Mouse (Mus musculus) urinary bladder, postnatal 4 days (tissue): Measurements from ENCODE around the gene 2310022A10Rik.

Experiments used
- DNase-seq, 2 experiments: peaks; one replicate each; pipeline ENCODE4 v3.0.0; 2021 to 2022; ENCODE audit warnings: low spot score in 2 of 2

Gene 2310022A10Rik

DNA sequence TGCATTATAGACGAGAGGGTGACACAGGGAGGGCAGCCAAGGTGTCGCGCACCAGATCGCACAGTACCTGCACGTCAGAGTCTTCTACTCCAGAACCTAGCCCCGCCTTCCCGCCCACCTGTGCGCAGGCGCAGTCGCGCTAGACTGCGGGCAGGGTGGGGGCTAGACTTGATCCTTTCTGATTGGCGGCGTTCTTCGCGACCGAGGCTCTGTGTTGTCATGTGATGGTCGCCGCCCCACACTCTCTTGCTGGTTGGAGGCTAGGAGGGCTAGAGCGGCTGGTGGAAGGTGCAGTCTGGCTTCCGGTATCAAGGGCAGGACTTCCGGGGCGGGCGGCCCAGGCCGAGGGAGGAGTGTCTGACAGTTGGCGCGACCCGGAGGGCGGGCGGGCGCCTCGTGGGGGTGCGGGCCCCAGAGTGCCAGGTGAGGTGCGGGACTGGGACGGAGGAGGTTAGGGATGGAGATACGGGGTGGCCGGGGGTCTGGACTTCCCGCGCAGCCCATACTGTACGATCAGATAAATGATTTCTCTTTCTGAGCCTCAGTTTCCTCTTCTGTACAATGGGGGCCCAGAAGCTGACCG is at the start of gene 2310022A10Rik, which contains the start of gene Pld3:
TSS of gene 2310022A10Rik (plus strand) at position 303 of the 583 bp plus-strand sequence.
TSS of gene Pld3 (minus strand) at position 288 of the 583 bp plus-strand sequence.
- DNase-seq: peak; percentile 94 to 95

DNA sequence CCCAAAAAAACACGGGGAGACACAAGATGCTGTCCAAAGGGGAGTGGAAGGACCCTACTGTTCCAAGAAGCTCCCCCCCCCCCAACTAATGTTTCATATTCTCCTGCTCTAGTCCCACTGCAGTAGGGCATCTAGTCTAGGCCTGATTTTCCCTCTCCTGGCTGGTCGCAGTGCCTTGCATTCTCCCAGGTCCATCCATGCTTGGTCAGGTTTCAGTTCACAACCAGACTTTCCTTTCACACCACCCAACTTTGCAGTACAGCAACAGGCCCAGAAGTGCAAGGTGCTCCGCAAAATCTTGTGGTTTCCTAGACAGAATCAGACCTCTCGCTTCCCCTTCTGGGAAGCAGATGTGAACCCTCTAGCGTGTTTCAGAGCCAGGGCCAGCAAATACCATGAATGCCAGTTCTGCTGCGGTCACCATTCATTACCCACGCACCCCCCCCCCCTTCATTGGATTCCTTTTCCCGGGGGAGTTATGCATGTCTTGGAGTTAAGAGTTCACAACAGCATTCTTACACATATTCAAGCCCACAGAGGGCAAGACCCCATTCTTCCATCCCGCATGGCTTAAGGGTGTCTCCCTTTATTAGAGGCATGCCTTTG is 46.2 kb upstream of the 2310022A10Rik start:
- DNase-seq: no peak

- peak; percentile 99 to 100 for DNase-seq
Measured at GRCm38 (mm10) chr7:27507711-27508647, 45.1 kb upstream of the 2310022A10Rik start.

DNA sequence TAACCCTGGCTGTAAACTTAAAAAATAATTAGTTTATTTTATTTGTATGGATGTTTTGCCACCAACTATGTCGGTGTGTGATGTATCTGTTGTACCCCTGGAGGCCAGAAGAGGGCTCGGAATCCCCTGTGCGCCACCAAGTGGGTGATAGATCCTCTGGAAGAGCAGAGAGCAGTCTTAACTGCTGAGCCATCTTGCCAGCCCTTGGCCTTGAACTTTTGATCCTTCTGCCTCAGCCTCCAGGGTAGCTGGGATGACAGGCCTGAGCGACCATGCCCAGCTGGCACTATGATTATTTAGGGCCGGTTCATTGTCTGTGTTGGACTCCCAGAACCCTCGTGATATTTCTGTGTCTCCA is 44.4 kb upstream of the 2310022A10Rik start:
- peak in 1 of 2 experiments; percentile 59 for DNase-seq

GRCm38 (mm10) chr7:27510809-27511208 is 42.2 kb upstream of the 2310022A10Rik start:
- DNase-seq: no peak

DNA sequence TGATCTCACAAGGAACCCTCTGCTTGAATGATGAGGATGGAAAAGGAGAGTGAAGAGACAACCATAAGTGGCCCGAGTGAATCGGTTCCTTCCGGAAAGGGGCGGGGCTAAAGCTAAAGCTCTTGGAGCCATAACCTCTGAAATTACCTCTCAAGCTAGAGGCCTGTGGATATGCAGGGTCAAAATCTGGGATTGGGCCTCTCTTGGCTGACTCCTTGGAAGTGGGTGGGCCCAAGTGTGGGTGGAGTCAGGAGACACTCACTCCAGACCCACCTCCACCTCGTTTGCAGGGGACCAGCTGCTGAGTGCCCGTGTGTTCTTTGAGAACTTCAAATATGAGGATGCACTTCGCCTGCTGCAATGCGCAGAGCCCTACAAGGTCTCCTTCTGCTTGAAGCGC is 38.1 kb upstream of the 2310022A10Rik start:
- no peak for DNase-seq

DNA sequence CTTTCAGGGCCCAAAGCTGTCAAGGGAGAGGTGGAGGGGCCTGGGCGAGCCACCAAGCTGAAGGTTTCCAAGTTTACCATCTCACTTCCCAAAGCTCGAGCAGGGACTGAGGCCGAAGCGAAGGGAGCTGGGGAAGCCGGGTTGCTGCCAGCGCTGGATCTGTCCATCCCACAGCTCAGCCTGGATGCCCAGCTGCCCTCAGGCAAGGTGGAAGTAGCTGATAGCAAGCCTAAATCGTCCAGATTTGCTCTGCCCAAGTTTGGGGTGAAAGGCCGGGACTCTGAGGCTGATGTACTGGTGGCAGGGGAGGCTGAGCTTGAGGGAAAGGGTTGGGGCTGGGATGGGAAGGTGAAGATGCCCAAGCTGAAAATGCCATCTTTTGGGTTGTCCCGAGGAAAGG is 34.7 kb upstream of the 2310022A10Rik start:
- DNase-seq: no peak

DNA sequence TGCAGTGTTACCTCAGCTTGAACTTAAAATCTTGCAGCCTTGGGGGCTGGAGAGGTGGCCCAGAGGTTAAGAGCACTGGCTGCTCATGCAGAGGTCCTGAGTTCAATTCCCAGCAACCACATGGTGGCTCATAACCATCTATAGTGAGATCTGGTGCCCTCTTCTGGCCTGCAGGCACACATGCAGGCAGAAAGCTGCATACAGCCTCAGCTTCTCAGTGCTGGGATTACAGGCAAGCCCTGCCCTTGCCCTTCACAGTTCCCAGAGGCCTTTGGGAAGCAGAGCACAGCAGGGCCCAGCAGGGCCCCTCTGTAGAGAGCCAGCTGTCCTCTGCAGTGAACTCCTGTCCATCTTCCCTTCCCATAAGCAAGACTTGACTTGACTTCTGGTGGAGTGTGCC is 32.9 kb upstream of the 2310022A10Rik start:
- DNase-seq: no peak

GRCm38 (mm10) chr7:27520599-27520998 is 32.4 kb upstream of the 2310022A10Rik start:
- DNase-seq: no peak

DNA sequence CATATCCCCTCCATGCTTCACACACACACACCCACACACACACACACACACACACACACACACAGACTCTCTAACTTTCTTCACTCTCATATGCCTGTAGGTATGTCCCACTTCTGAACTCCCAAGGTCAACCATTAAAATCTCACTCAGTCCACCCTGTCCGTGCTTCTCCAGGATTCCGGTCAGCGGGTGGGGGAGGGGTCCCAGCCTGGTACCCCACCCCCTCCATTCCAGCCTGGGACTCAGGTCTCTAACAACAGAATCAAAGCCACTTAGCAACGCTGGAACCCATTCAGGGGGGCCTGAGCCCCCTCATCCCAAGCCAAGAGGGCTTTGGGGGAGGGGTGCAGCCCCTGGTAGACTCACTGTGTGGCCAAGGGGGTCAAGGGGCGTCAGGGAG is 30.1 kb upstream of the 2310022A10Rik start, which contains the start of gene Hipk4:
TSS of gene Hipk4 (plus strand) at position 301 of the 400 bp plus-strand sequence.
- no peak for DNase-seq

DNA sequence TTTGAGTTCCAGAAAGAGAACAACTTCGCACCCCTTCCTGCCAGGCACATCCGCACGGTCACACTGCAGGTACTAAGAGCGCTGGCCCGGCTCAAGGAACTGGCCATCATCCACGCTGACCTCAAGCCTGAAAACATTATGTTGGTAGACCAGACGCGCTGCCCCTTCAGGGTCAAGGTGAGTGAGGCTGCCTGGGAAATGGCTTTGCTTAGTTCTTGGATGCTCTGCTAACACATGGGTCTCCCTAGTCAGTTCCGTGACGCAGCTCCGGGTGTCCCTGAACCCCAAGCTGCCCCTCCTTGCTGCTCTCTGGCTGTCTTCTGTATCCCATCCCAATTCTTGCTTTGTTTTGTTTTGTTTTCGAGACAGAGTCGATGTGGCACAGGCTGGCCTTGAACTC is 29.2 kb upstream of the 2310022A10Rik start:
- no peak for DNase-seq

GRCm38 (mm10) chr7:27526039-27526827 is 26.8 kb upstream of the 2310022A10Rik start:
- DNase-seq: peak in 1 of 2 experiments; percentile 60

DNA sequence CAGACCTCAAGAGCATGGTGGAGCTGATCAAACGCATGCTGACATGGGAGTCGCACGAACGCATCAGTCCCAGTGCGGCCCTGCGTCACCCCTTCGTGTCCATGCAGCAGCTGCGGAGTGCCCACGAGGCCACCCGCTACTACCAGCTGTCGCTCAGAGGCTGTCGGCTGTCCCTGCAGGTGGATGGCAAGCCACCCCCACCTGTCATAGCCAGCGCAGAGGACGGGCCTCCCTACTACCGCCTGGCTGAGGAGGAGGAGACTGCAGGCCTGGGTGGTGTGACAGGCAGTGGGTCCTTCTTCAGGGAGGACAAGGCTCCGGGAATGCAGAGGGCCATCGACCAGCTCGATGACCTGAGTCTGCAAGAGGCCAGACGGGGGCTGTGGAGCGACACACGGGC is 24.0 kb upstream of the 2310022A10Rik start:
- no peak for DNase-seq

- DNase-seq: no peak
Measured at GRCm38 (mm10) chr7:27530937-27531336, 22.1 kb upstream of the 2310022A10Rik start.

DNA sequence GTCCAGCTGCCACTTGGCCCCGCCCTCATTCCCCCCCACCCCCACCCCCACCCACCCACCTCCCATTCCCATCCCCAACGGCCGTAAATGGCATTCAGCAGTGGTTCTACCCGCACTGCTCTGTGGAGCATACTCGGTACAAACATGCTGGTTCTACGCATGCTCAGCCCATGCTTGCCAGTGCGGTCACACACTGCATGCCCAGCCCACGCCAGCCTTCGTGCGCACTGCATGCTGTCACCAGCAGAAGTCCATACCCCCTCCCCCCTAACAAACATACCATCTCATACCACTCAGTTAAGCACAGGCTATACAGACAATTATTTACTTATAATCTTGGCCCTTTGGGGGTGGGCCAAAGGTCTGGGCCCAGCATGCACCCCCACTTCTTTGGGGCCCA is 21.3 kb upstream of the 2310022A10Rik start:
- DNase-seq: no peak

DNA sequence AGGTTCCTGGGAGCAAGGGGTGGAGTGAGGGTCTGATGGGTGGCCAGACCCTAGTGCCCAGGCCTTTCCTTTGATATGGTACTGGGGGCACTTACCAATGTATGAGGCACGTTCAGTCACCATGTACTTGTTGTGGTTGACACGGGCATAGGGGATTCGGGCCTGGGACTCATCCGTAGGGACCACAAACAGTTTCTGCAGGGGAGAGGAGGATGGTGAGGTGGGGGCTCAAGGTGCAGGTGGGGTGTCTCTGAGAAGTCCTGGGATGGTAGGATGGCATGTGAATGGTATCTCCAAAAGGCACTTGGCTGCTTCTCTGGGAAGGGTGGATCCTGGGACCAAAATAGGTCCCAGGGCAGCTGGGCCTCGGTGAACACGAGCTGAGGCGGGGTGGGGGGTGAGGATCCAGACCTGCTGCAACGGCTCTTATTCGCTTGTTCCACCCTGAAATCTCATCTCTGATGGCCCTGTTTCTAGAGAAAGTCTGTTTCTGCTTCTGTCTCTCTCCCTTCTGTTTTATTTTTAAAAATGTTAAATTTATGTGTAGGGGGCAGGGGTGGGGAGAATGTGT is 20.5 kb upstream of the 2310022A10Rik start:
- no peak for DNase-seq

GRCm38 (mm10) chr7:27535386-27535785 is 17.6 kb upstream of the 2310022A10Rik start:
- DNase-seq: no peak

DNA sequence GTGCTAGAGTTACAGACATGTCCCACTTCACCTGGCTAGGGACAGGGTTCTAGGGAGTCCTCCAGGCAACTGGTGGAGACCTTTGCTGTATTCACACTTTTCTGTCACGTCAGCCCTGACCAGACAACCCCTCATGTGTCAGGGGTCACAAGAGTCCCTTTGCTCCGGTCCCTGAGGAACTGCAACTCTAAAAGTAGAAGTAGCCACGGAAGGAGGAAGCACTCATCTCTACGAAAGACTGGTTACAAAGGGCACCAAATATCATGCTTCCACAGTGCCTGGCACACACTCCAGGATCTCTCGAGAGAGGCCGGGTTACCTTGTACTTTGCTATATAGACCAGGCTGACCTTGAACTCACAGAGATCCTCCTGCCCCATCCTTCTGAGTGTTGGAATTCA is 16.4 kb upstream of the 2310022A10Rik start:
- no peak for DNase-seq

DNA sequence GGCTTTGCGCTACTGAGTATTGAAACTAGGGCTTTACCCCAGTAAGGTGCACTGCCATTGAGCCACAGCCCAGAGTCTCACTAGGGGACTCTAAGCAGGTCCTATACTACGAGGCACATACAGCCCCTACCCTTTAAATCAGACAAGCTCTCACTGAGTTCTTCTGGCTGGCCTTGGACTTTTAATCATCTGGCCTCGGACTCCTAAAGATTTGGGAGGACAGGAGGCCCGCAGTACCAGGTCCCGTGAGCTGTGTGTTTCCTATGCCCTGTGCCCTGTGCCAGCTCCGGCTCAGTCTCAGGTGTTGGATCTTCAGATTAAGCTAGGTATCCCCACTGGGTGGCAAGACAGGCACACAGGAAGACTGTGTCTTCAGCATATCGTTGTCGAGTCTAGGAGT is 15.0 kb upstream of the 2310022A10Rik start:
- no peak for DNase-seq

DNA sequence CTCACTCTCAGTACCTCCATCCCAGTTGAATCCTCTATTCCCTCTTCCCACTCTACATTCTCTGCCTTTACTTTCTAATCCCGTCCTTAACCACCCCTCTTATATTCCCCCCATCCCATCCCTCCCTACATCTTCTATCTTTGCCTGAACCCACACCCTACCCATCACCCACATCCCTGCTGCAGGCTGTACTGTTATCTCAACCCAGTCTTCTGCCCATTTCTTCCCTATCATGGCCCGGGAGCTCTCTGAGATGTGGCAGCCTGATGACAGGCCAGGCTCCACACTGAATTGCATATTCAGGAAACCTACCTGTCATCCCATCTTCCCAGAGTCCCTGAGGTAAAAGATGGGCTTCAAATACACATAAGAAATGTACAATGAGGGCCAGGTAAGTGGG is 14.2 kb upstream of the 2310022A10Rik start:
- no peak for DNase-seq

GRCm38 (mm10) chr7:27540521-27540920 is 12.5 kb upstream of the 2310022A10Rik start:
- no peak for DNase-seq
